24 mouse cellular contexts compared by ENCODE assay signal in genomic region chr13:56359554-56359953, GRCm38 (mm10).
DNase-seq lines count a peak whose midpoint lies in the region; ATAC-seq lines count a peak whose summit lies in the region.
"Had no signal": no experiment of that assay in that cellular context is flagged by ENCODE, and none has a peak within 500 bp of the region (broad histone marks: within the 10 kb centered on the region; RNA-seq: fewer than 3 reads in every experiment).

No protein-coding gene starts in this region.

- WGBS in heart, embryonic 12.5 days, result 87% methylated on average over 18 of the region's 18 CpGs
- 45% methylated on average over 18 of the region's 18 CpGs for WGBS in embryonic facial prominence, embryonic 14.5 days
- 42% methylated on average over 18 of the region's 18 CpGs for WGBS in limb, embryonic 13.5 days
- 90% methylated on average over 18 of the region's 18 CpGs for WGBS in hindbrain, embryonic 14.5 days
- WGBS in kidney, embryonic 15.5 days, result 89% methylated on average over 18 of the region's 18 CpGs

- no peaks in the 10 kb centered on the region for H3K4me1 ChIP-seq in heart, embryonic 12.5 days (replicated peaks)
- peaks cover 13% of the 10 kb centered on the region; the same call in 1 of the 2 replicates for H3K4me1 ChIP-seq in embryonic facial prominence, embryonic 14.5 days (ENCODE audit: control insufficient read depth, insufficient read depth, low read length)
- peaks cover 26% of the 10 kb centered on the region for H3K4me1 ChIP-seq in limb, embryonic 13.5 days
- no peaks in the 10 kb centered on the region for H3K4me1 ChIP-seq in hindbrain, embryonic 14.5 days (replicated peaks; ENCODE audit: control insufficient read depth, insufficient read depth, low read length)
- H3K4me1 ChIP-seq in kidney, embryonic 15.5 days, result no peaks in the 10 kb centered on the region
- H3K4me1 ChIP-seq: forebrain, embryonic 12.5 days; hindbrain, embryonic 13.5 days had no signal

- H3K27ac ChIP-seq in heart, embryonic 12.5 days (ENCODE audit: poor library complexity, severe bottlenecking), result no peak overlapping the region
- peak overlapping the region; percentile 80 for H3K27ac ChIP-seq in embryonic facial prominence, embryonic 14.5 days (replicated peaks; ENCODE audit: low read depth, low read length)
- peak overlapping the region; percentile 84 for H3K27ac ChIP-seq in limb, embryonic 13.5 days
- H3K27ac ChIP-seq in hindbrain, embryonic 14.5 days, result no peak overlapping the region
- no peak overlapping the region for H3K27ac ChIP-seq in kidney, embryonic 15.5 days
- H3K27ac ChIP-seq: forebrain, embryonic 12.5 days; heart, embryonic 10.5 days; hindbrain, embryonic 13.5 days; left cerebral cortex, adult 2 months; liver, embryonic 13.5 days; macrophage had no signal

- no peak overlapping the region for H3K4me3 ChIP-seq in heart, embryonic 12.5 days
- no peak overlapping the region for H3K4me3 ChIP-seq in embryonic facial prominence, embryonic 14.5 days (ENCODE audit: low read depth, low read length)
- no peak overlapping the region for H3K4me3 ChIP-seq in limb, embryonic 13.5 days
- no peak overlapping the region for H3K4me3 ChIP-seq in hindbrain, embryonic 14.5 days (replicated peaks; ENCODE audit: low read length)
- no peak overlapping the region for H3K4me3 ChIP-seq in kidney, embryonic 15.5 days (replicated peaks)
- H3K4me3 ChIP-seq: forebrain, embryonic 12.5 days; heart, embryonic 10.5 days; hindbrain, embryonic 13.5 days; left cerebral cortex, adult 2 months; liver, embryonic 13.5 days had no signal

- no peak overlapping the region for H3K9ac ChIP-seq in heart, embryonic 12.5 days
- H3K9ac ChIP-seq in embryonic facial prominence, embryonic 14.5 days (ENCODE audit: low read depth, low read length), result no peak overlapping the region
- H3K9ac ChIP-seq in limb, embryonic 13.5 days, result no peak overlapping the region
- no peak overlapping the region for H3K9ac ChIP-seq in hindbrain, embryonic 14.5 days
- no peak overlapping the region for H3K9ac ChIP-seq in kidney, embryonic 15.5 days
- H3K9ac ChIP-seq: forebrain, embryonic 12.5 days; forebrain, postnatal 0 days; hindbrain, embryonic 13.5 days; liver, embryonic 13.5 days had no signal

- no peaks in the 10 kb centered on the region for H3K36me3 ChIP-seq in heart, embryonic 12.5 days
- no peaks in the 10 kb centered on the region for H3K36me3 ChIP-seq in embryonic facial prominence, embryonic 14.5 days (ENCODE audit: control insufficient read depth, insufficient read depth, low read length)
- no peaks in the 10 kb centered on the region for H3K36me3 ChIP-seq in limb, embryonic 13.5 days
- no peaks in the 10 kb centered on the region for H3K36me3 ChIP-seq in hindbrain, embryonic 14.5 days (replicated peaks; ENCODE audit: control insufficient read depth, insufficient read depth)
- no peaks in the 10 kb centered on the region for H3K36me3 ChIP-seq in kidney, embryonic 15.5 days
- H3K36me3 ChIP-seq: forebrain, embryonic 12.5 days; heart, embryonic 10.5 days; hindbrain, embryonic 13.5 days; liver, embryonic 13.5 days had no signal

- H3K9me3 ChIP-seq in heart, embryonic 12.5 days (replicated peaks), result no peaks in the 10 kb centered on the region
- no peaks in the 10 kb centered on the region for H3K9me3 ChIP-seq in embryonic facial prominence, embryonic 14.5 days (ENCODE audit: control insufficient read depth, low read length)
- H3K9me3 ChIP-seq in limb, embryonic 13.5 days, result no peaks in the 10 kb centered on the region
- no peaks in the 10 kb centered on the region for H3K9me3 ChIP-seq in hindbrain, embryonic 14.5 days (ENCODE audit: control insufficient read depth, low read length)
- no peaks in the 10 kb centered on the region for H3K9me3 ChIP-seq in kidney, embryonic 15.5 days (replicated peaks)
- H3K9me3 ChIP-seq: forebrain, embryonic 12.5 days; heart, embryonic 10.5 days; hindbrain, embryonic 13.5 days; liver, embryonic 13.5 days had no signal

- ATAC-seq in heart, embryonic 12.5 days (ENCODE audit: insufficient number of reproducible peaks, low FRiP score), result no peak
- ATAC-seq in embryonic facial prominence, embryonic 14.5 days (ENCODE audit: low read depth), result no peak
- ATAC-seq in limb, embryonic 13.5 days (ENCODE audit: low FRiP score, low read depth), result peak; percentile 59
- no peak for ATAC-seq in hindbrain, embryonic 14.5 days (ENCODE audit: low FRiP score)
- ATAC-seq in kidney, embryonic 15.5 days (replicated peaks; ENCODE audit: low FRiP score), result no peak
- ATAC-seq: activated CD4-positive, CD25-positive, alpha-beta regulatory T cell, adult 4 months; CD4-positive, CD25-positive, alpha-beta regulatory T cell, adult 4 months; forebrain, postnatal 0 days; intestine, postnatal 0 days had no signal

- H3K27me3 ChIP-seq in heart, embryonic 12.5 days (replicated peaks), result 0 out of 2 replicates have a peak, but pooled peaks cover 3% of the 10 kb centered on the region
- H3K27me3 ChIP-seq in embryonic facial prominence, embryonic 14.5 days (replicated peaks; ENCODE audit: control insufficient read depth, insufficient read depth, low read length), result no peaks in the 10 kb centered on the region
- H3K27me3 ChIP-seq in limb, embryonic 13.5 days, result no peaks in the 10 kb centered on the region
- no peaks in the 10 kb centered on the region for H3K27me3 ChIP-seq in hindbrain, embryonic 14.5 days (ENCODE audit: control insufficient read depth, insufficient read depth, low read length)
- 0 out of 2 replicates have a peak, but pooled peaks cover 3% of the 10 kb centered on the region for H3K27me3 ChIP-seq in kidney, embryonic 15.5 days
- H3K27me3 ChIP-seq: hindbrain, embryonic 13.5 days; liver, embryonic 13.5 days had no signal

- no peak overlapping the region for H3K4me2 ChIP-seq in heart, embryonic 12.5 days
- 0 out of 2 replicates have a peak overlapping the region, but pooled peaks have one; percentile 5 for H3K4me2 ChIP-seq in embryonic facial prominence, embryonic 14.5 days (ENCODE audit: low read depth, low read length)
- H3K4me2 ChIP-seq in limb, embryonic 13.5 days (replicated peaks), result 0 out of 2 replicates have a peak overlapping the region, but pooled peaks have one; percentile 11
- H3K4me2 ChIP-seq in hindbrain, embryonic 14.5 days (replicated peaks), result no peak overlapping the region
- H3K4me2 ChIP-seq in kidney, embryonic 15.5 days, result no peak overlapping the region
- H3K4me2 ChIP-seq: forebrain, embryonic 12.5 days; hindbrain, embryonic 13.5 days; liver, embryonic 13.5 days had no signal

- DNase-seq in heart, adult 11 months, result peak; percentile 91
- peak; percentile 82 for DNase-seq in embryonic facial prominence, embryonic 14.5 days (ENCODE audit: low spot score)
- DNase-seq in hindbrain, embryonic 14.5 days (ENCODE audit: low spot score), result no peak
- no peak for DNase-seq in urinary bladder, adult 18-20 months (ENCODE audit: low spot score in 2 of 2)
- DNase-seq: adrenal gland, adult 2 months; adrenal gland, postnatal 36 days; cerebellum, adult 18-20 months; cerebellum, postnatal 14 days; forebrain, postnatal 0 days; heart, postnatal 36 days; liver, embryonic 13.5 days; lung, adult 2 months; midbrain, embryonic 14.5 days had no signal

Comparison
In these comparisons a context has a peak if more than half of its experiments do, and no peak if none do; other contexts are left out.
1. DNase-seq: peak in heart, adult 11 months (single experiment) and embryonic facial prominence, embryonic 14.5 days (single experiment); none in hindbrain, embryonic 14.5 days (single experiment) and urinary bladder, adult 18-20 months (0 of 2).
2. H3K27ac ChIP-seq: peak in embryonic facial prominence, embryonic 14.5 days (single experiment) and limb, embryonic 13.5 days (single experiment); none in heart, embryonic 12.5 days (single experiment), hindbrain, embryonic 14.5 days (single experiment) and kidney, embryonic 15.5 days (single experiment).
3. H3K4me2 ChIP-seq: peak in embryonic facial prominence, embryonic 14.5 days (single experiment) and limb, embryonic 13.5 days (single experiment); none in heart, embryonic 12.5 days (single experiment), hindbrain, embryonic 14.5 days (single experiment) and kidney, embryonic 15.5 days (single experiment).